Mouse (Mus musculus) heart, postnatal 36 days (tissue): ENCODE measurements around the gene Maff. TPM values are rescaled to one million over a fixed set of nuclear protein-coding genes. Genes with fewer than 3 reads are reported as not detected.

Source experiments
- DNase-seq, 2 experiments: peaks; one replicate each; pipeline ENCODE4 v3.0.0; 2021 to 2022
- intact Hi-C: fragments of 180-260 bp; cut with DNase I; formaldehyde crosslinking; loops from one replicate; pipeline ENCODE4 v1.15.1; 2025
- total RNA-seq, 2 experiments: library from RNA; stranded (reverse); gene quantifications; 2 replicates each; pipeline ENCODE4 v1.2.3; 2021

Gene Maff
- total RNA-seq, 2 experiments from 2014 or later: 9.0 to 10.5 TPM

DNA sequence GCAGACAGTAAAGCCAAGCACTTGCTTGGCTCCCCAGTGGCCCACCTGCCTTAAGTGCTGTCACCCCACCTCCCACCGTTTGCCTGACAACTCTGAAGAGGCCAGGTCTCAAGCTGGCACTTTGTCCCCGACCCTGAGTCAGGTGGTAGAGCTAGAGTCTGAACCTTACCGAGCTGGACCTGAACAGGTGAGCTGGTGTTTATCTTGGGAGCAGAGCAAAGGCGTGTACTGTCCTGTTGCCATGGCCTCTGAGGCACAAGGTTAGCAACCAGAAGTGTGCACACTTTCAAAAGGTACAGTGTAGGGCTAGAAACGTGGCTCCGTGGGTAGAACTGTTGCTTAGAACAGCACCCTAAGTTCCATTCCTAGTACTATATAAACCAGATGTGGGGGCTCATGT lies 41.8 kb downstream of the Maff start:
- intact Hi-C loops: no loop called here

GRCm38 (mm10) chr15:79390434-79390833 lies 44.0 kb downstream of the Maff start:
- intact Hi-C loops: no loop called here
- DNase-seq: no peak

More for the DNA sequence above, 41.8 kb downstream of the Maff start:
- DNase-seq: no peak

DNA sequence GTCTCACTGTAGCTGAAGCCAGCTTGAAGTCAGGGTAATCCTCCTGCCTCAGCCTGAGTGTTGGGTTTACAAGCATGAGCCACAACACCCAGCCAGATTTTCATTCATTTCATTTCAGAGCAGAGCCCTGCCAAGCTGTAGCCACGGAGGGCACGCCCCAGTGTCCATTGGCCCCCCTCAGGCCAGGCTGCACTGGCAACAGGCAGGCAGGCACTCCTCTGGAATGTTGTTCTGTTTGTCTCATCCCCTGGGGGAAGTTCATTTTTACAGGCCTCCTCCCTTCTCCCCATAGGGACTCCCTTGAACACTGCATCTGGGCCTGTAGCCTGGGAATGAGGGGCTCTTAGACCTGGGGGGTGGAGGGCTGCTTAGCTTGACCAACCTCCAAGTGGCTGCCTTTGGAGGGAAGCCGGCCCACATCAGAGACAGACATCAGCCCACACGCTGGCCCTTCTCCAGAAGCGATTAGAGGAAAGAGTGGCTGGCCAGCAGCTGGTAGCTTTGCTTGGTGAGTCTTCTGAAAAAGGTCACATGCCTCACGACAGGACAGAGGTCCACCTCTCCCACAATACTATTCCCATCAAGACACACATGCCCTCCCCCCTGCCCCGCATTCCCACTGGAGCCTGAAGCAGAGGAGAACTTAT lies 45.1 kb downstream of the Maff start:
- intact Hi-C loops: no loop called here
- peak; percentile 68 to 80 for DNase-seq

DNA sequence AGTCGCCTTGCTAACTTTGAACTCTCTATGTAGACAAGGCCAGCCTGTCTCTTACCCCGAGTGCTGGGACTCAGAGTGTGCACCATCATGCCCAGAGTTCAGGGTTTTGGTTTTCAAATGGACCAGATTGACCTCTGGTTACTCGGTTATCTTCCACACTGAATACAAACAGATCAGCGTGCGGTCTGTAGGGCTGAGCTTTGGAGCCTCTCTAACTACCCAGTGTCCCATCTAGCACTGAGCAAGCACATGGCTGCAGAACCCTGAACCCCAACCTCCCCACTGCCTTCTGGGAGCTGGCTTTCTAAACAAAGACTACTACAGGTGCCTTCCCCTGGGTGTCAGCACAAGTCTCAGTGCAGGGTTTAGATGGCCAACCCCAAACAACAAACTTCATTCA lies 46.1 kb downstream of the Maff start:
- intact Hi-C loops: no loop called here

GRCm38 (mm10) chr15:79393101-79393500 lies 46.7 kb downstream of the Maff start:
- DNase-seq: no peak
- intact Hi-C loops: no loop called here

More for the DNA sequence above, 46.1 kb downstream of the Maff start:
- no peak for DNase-seq

DNA sequence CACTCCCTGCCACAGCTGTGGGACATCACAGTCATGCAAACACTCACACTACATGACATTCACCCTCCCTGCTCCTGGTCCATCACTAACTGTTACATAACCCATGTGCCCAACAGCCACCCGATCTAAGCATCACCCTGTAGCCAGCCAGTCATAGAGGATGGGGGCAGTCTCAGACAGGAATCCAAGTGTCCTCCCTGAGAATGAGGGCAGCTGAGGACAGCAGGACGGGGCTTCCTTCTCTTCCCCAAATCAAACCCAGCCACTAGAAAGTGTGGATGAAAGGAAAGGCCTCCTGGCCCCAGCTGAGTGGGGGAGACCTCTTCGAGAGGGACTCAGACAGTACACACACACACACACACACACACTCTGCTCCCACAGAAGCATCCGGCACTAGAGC lies 48.4 kb downstream of the Maff start:
- intact Hi-C loops: no loop called here
- DNase-seq: no peak

- intact Hi-C loops: no loop called here
- DNase-seq: no peak
These were observed 48.9 kb downstream of the Maff start for GRCm38 (mm10) chr15:79395281-79395680.

GRCm38 (mm10) chr15:79396736-79397135 lies 50.3 kb downstream of the Maff start:
- peak; percentile 60 to 64 for DNase-seq
- intact Hi-C loops: no loop called here

DNA sequence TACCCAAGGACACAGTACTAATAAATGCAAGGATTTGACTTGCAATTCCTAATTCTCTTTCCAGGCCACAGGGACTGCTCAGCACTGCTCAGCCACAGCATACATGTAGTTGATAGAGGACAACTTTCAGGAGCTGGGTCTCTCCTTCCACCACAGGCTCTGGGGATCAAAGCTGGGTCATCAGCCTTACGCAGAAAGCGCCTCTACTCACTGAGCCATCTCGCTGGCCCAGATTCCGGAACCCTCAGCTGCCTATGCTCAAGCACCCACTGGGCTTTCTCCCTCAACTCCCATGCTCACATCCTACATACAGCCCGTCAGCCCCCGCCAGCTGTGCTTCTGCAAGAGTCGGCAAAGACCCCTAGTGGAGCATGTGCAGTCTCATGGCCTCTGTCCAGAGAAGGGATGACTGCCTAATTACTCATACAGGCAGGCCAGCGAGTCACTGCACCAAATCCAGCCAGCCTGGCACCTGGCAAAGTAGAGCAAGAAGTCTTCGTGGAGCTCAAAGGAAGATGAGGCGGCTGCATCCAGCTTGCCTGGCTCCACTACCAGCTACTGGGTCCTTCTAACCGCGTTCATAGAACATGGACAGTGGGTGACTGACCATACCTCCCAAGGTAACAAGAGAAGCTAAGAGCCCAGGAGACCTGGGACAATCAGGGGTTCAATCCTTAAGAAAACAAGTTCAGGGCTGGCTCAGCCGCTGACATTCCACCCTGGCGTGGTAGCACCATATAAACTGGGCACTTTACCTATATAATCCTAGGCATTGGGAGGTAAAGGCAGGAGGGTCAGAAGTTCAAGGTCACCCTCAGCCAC lies 53.0 kb downstream of the Maff start:
- intact Hi-C loops: no loop called here
- no peak for DNase-seq

DNA sequence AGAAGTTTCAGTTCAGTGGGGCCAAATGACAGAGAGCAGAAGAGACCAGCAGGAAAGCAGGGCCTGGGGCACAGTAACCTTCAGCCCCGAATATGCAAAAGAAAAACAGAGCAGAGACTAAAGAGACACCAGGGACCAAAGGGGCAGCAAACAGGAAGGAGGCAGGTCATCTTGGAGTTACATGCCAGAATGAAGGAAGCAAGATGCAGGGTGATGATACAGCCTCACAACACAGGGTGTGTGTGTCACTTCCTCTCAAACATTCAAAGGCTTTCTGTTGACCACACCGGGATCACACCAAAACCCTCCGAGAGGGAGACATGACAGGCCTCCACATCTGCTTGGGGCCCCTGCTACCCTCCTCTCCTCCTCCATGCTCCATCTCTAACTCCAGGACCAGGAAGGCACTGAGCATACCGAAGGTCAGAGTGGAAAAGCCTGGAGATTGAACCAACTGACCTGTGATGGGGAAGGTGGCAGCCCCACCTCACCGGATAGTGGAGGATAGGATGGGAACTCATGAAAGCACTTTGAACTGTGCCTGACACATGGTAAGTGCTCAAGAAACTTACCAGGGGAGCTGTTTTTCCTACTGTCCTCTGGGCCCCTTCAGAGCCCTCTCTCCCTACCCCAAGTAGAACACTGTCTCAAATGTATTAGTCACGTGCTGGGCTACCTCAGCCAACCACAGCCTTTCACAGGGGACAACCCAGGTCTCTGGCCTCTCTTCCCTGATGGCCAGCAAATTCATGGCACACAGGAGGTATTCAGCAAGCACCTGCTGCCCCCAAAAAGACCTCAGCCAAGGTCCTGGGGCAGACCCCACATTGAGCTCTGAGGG lies 53.9 kb downstream of the Maff start:
- DNase-seq: no peak
- intact Hi-C loops: no loop called here

DNA sequence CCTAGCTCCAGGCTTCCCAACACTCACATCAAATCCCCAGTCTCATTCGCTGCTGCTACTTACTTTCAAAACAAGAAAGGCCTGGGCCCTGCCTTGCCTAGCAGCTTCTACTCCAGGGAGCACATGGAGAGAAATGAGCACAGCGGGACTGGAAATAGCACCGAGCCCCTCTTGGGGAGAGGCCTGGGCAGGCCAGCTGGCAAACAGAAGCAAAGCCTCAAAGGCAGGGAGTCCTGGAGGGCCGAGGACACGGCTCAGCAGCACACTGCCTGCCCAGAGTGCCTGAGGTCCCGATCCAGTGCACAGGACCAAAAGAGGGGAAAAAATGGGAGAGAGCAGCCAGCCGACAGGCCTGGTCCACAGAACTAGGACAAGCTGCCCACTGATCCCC lies 54.5 kb downstream of the Maff start:
- DNase-seq: peak in 1 of 2 experiments; percentile 49
- intact Hi-C loops: no loop called here

- DNase-seq: no peak
- intact Hi-C loops: loop anchor here (2.0 kb wide), 2 partner anchors 21 to 159 kb away; no protein-coding TSS in a partner anchor
These were observed 55.8 kb downstream of the Maff start for GRCm38 (mm10) chr15:79402176-79402575.

GRCm38 (mm10) chr15:79402836-79403762 lies 56.7 kb downstream of the Maff start, which contains the start of gene Tmem184b:
Tmem184b (minus strand) TSS chr15:79403569.
- DNase-seq: peak; percentile 92 to 93
- intact Hi-C loops: loop anchor here (1.0 to 2.0 kb wide), 3 partner anchors 22 to 160 kb away; no protein-coding TSS in a partner anchor

GRCm38 (mm10) chr15:79403763-79404210 lies 57.4 kb downstream of the Maff start:
- intact Hi-C loops: loop anchor here (1.0 to 2.0 kb wide), 3 partner anchors 23 to 161 kb away; no protein-coding TSS in a partner anchor
- no peak for DNase-seq

- intact Hi-C loops: no loop called here
- DNase-seq: no peak
These were observed 57.9 kb downstream of the Maff start for GRCm38 (mm10) chr15:79404277-79404676.

GRCm38 (mm10) chr15:79406564-79406963 lies 60.1 kb downstream of the Maff start:
- no peak for DNase-seq
- intact Hi-C loops: no loop called here
